Mouse (Mus musculus): ENCODE data around the gene Cog6. TPM values are rescaled to one million over a fixed set of nuclear protein-coding genes. Genes with fewer than 3 reads are reported as not detected.

The Cog6 gene
- 33.0 TPM for polyA plus RNA-seq (2017; shearing (Covaris generic))

DNA sequence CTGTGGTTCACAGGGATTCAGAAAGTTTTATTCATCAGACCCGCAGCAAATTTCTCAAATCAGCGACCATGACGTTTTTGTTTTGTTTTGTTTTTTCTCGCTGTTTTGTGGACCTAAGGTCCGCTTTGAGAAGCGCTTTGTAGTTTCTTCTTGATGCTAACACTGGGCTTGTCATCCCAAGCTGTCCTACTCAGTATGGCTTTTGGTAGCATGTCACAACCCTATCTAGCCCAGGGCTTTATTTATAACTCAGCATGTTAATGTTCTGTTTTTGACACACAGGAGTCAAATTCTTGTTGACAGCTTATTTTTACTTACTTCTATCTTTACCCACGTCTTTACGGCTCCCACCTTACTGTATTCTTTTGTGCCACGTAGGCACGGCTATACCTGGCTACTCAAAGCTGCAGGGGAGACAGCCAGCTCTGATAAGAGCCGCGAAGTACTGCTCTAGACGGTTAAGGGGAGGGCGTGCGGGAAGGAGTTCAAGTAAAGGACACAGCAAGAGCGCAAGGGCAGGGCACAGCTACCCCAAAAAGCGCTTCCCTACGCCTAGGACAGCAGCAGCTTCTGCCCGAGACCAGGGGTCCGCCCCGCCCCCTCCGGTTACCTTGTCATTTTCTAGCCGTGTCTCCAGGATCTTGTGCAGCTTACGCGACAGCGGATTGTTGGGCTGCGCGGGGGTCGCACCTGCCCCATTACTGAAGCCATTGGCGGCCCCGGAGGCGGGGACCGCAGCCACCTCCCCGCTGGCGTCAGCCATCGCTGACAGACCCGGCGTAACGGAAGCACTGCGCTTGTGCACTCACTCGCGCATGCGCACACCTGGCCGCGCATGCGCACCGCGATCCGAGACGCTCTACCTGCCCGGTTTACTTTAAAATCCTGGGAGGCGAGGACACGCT lies at the start of gene Cog6:
TSS of gene Cog6 (minus strand) at position 802 of the 905 bp plus-strand sequence.

DNA sequence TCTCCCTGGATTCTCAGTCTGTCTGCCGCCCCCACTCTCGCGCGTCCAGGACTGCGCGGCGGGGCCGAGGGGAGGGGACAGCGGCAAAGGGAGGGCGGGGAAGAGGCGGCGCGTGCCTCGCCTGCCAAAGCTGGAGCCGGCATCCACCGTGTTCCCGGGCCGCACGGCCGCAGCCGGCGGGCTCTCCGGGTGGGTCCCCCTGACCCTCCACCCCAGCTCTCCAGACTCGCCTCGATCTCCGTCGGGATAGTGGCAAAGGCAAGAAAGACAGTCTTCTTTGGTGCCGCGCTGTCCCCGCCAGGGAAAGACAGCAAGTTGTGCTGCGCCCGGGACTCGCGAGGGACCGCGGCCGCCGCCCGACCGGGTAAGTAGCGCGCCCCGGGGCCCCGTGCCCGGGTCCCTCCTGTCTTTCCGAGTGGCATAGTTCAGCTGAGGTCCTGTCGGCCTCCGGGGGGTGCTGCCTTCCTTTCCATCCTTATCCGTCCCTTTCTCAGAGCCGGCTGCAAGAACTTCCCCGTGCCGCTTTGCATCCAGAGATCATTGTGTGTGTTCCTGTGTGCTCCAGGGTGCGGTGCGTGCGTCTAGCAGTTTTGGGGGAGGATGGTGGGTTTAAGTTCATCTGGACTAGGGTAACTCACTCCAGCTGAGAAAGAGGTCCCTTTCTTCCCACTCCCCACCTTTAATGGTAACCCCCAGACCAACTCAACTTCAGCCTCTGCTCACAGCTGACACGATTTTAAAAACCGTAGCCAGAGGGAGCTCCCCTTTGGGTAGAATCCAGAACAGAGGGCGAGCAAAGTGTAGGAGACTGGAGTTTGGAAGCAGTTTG lies 24.6 kb upstream of the Cog6 start, which contains the start of gene Lhfp:
TSS of gene Lhfp (plus strand) at position 118 of the 829 bp plus-strand sequence.

Other genes with a start within 250 kb of the Cog6 start
- gene Lhfp, start 24.3 kb upstream of the Cog6 start, polyA plus RNA-seq (2017; shearing (Covaris generic)) = 0.30 TPM

Measured in naive thymus-derived CD4-positive, alpha-beta T cell, adult 5 months (primary cell).